Mouse (Mus musculus): Measurements from ENCODE around the gene Ap1b1.

DNA sequence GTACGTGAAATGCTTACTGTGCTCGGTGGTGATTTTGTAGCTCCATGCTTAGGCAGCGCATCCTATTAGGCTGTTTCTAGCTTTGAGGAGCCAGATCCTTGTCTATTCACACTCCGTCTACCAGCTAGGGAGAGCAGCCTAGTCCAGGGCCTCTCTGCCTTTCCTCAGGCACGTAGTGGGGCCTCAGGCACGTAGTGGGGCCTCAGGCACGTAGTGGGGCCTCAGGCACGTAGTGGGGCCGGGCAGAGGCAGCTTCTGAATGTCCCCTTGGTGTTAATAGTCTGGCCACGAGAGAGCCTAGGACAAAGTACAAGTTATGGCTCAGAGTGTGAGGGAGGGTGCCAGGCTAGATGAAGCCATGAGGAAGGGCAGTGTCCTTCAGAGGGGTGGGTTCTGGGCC, 46.1 kb downstream of the Ap1b1 start:
- TF ChIP-seq CTCF (IDR thresholded peaks at IDR 0.05; ENCODE audit: low read depth) (no peak), EP300 (IDR thresholded peaks at IDR 0.05; ENCODE audit: low read depth) (no peak)

Measured in liver, embryonic 14.5 days (tissue).